Mouse (Mus musculus) skeletal muscle tissue, postnatal 0 days (tissue): Measurements from ENCODE around the gene Ppm1l. TPM values are rescaled to one million over a fixed set of nuclear protein-coding genes. Genes with fewer than 3 reads are reported as not detected.

Experiments
- polyA plus RNA-seq: library from polyadenylated mRNA; unstranded; fragments of >200 nt; fragmentation: Nextera tagmentation; extraction: Ambion mirVana; gene quantifications from 2 replicates; pipeline ENCODE4 v1.2.1, GENCODE M21; 2015

The Ppm1l gene
- 12.6 and 12.8 TPM in 2 replicates for polyA plus RNA-seq

DNA sequence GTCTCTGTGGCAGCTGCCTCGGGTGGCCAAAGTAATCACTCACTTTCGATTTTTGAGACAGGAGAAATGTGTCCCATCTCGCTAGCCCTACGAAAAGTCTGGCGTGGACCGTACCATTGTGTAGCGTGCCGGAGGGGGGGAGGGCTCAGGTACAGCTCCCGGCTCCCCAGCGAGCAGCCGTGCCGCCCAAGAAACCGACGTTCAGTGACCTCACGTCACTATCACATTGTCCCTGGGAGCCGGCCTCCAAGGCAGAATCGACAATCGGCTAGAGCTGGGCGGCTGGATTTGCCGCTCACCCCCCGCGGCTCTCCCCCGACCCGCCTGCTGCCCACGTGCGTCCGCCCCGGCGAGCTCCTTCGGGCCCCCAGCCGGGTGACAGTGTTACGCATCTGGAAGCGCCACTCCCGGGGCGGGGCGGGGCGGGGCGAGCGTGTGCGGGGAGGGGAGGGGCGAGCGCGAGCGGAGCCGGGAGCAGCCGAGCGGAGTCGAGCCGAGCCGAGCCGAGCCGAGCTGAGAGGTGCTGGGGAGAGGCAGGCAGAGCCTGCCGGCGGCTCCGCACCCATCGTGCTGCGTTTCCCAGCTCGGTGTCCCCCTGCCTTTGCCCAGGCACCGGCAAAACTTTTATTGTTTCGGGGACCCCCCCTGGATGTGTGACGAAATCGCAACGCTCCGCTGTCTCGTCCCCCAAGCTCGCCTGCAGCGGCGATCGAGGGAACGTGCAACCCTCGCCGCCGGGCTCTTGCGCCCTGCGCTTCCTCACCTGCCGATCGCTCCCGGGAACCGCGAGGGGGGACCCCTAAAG, at the start of gene Ppm1l:
Gene Ppm1l (plus strand): TSS at position 471 of the 805 bp plus-strand sequence.

GRCm38 (mm10) chr3:69598261-69599165, 281.9 kb downstream of the Ppm1l start, which contains the start of gene B3galnt1:
Gene B3galnt1 (minus strand): TSS chr3:69598960.

Other genes starting within 250 kb of the Ppm1l start
- 19.0 and 20.9 TPM in 2 replicates for gene Kpna4, start 189.7 kb upstream of the Ppm1l start, polyA plus RNA-seq
- not detected in 2 replicates for gene Arl14, start 94.4 kb upstream of the Ppm1l start, polyA plus RNA-seq